Mouse (Mus musculus) olfactory bulb, adult 2 months (tissue): ENCODE data around the gene Slc24a4.

Experiments used
- CTCF ChIP-seq: fragments of 200-500 bp; IDR thresholded peaks from 2 replicates; pipeline ENCODE4 v1.5.1; 2012; ENCODE audit warnings: low read depth, mild to moderate bottlenecking, low read length, moderate library complexity; ENCODE audit not compliant: insufficient read depth
- POLR2A ChIP-seq: fragments of 200-500 bp; IDR thresholded peaks from 2 replicates; pipeline ENCODE4 v1.6.1; 2012; ENCODE audit warnings: mild to moderate bottlenecking, low read depth, low read length, moderate library complexity; ENCODE audit not compliant: insufficient read depth

- TF ChIP-seq CTCF (no peak), POLR2A (no peak)
Observed at GRCm38 (mm10) chr12:102180371-102181074, 52.0 kb downstream of the Slc24a4 start.
